Mouse (Mus musculus) cerebellum, adult 2 months (tissue): ENCODE measurements at regions not wholly inside any gene's neighbourhood (a gene's known extent, or its start where the extent isn't known, plus 50 kb on each side); places are given as distances from the start of the nearest gene placed in this dataset.

Experiments
- CTCF ChIP-seq: fragments of 200-500 bp; IDR thresholded peaks from 2 replicates; pipeline ENCODE4 v1.5.1; 2011; ENCODE audit warnings: low read depth, mild to moderate bottlenecking, control low read depth, low read length, moderate library complexity, borderline replicate concordance; ENCODE audit not compliant: insufficient read depth
- POLR2A ChIP-seq: fragments of 200-500 bp; IDR thresholded peaks from 2 replicates; pipeline ENCODE4 v1.6.1; 2011; ENCODE audit warnings: low read length, control low read depth, borderline replicate concordance; ENCODE audit not compliant: insufficient read depth

DNA sequence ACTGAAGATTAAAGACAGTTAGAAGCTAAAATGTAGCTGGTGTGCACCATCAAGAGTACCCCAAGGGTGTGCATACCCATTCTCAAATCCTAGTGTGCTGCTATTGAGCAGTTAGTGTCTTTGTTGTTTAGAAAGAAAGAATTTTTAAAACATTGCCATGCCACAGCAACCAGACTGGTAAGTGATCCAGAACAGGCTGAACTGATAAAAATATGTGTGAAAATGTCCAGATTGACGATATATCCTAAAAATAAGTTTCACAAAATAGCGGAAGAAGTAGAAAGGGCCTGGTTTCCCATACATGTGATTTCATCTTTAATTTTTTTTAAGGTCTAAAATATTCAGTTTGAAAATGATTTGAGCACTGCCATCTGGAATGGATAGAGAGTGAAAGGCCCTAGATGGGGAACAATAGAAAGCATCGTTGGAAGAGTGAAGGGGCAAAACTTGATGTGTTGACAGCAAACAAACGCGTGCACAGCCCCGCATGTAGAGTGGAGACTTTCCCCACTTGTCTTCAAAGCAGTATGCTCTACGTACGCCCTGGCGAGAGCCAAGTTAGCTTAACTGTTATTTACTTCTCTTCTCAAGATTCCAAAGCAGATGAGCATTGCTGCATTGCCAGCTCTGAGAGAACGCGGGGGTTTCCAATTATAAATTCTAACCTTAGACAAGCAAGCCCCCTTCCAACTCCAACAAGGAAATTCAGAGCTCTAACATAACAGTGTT is 100.3 kb downstream of the Rap2a start:
- TF ChIP-seq CTCF (no peak), POLR2A (no peak)
